Mouse (Mus musculus): ENCODE results near the gene Chpf2.

Chpf2 gene

DNA sequence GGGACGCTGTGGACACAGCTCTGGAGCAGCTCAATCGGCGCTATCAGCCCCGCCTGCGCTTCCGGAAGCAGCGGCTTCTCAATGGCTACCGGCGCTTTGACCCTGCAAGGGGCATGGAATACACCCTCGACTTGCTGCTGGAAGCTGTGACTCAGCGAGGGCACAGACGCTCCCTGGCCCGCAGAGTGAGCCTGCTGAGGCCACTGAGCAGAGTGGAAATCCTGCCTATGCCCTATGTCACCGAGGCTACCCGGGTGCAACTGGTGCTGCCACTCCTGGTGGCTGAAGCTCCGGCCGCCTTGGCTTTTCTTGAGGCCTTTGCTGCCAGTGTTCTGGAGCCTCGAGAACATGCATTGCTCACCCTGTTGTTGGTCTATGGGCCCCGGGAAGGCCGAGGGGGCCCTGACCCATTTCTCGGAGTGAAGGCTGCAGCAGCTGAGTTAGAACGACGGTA is 4.8 kb downstream of the Chpf2 start:
- DNase-seq (ENCODE audit: low read depth, low spot score): no peak

DNA sequence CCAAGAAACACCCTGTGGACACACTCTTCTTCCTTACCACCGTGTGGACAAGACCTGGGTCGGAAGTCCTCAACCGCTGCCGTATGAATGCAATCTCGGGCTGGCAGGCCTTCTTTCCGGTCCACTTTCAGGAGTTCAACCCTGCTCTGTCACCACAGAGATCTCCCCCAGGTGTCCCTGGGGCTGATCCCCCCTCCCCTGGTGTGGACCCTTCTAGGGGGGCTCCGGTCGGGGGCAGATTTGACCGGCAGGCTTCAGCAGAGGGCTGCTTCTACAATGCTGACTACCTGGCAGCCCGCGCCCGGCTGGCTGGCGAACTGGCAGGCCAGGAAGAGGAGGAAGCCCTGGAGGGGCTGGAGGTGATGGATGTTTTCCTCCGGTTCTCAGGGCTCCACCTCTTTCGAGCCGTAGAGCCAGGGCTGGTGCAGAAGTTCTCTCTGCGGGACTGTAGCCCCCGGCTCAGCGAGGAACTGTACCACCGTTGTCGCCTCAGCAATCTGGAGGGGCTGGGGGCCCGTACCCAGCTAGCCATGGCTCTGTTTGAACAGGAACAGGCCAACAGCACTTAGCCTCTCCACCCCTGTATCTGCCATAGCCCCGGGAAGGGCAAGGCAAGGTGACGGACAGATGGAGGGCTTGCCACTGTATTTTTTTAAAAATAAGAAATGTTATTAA is 5.4 kb downstream of the Chpf2 start:
- no peak for DNase-seq (ENCODE audit: low read depth, low spot score)

DNA sequence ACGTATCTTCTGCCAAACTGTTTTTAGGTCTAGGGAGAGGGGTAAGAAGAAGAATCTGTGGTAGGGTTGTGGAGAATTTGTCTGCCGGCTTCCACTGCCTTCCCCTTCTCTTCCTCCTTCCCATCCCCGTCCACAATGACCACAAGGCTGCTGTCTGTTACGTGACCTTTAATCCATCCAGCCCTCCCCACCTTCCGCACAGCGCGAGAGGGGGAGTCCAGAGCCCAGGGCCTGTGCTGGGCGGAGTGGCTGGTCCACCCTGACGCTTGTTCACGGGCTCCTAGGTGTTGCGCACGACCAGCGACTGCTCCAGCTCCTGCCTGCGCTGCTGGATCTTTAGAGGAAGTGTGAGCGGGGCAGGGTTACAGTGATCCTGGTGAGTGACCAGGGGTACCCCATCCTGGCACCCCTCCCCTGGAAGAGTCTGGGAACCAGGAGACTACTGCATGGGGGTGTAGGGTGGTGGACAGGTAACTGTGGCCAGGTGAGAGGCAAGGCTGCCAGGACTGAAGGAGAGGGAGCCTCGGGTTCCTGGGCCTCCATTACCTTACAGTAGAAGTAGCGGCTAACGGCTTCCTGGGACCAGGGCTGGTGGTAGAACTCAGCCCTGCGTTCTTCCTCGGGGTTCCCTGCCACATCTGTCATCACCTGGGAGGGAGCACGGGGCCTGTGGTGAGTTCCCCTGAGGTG is 6.1 kb downstream of the Chpf2 start:
- DNase-seq (ENCODE audit: low read depth, low spot score): no peak

GRCm38 (mm10) chr5:24593230-24593629 is 6.7 kb downstream of the Chpf2 start:
- no peak for DNase-seq (ENCODE audit: low read depth, low spot score)

GRCm38 (mm10) chr5:24593928-24594327 is 7.4 kb downstream of the Chpf2 start:
- no peak for DNase-seq (ENCODE audit: low read depth, low spot score)

GRCm38 (mm10) chr5:24594346-24594745 is 7.8 kb downstream of the Chpf2 start:
- DNase-seq (ENCODE audit: low read depth, low spot score): no peak

DNA sequence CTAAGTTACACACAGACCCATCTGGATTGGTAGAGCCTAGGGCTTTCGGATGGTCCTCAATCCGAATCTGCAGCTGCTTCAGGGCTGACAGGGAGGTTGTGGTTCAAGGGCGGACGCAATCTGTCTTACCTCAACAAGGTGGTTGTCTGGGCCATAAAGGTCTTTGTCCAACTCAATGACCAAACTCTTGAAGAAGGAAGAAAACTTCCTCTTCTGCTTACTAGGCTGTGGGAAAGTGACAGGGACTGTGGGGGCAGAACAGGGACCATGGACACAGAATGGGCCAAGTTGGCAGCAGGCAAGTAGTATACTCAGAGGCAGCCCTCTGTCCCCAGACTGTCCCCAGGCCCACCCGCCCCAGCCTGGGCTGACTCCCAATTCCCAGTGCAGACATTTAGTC is 8.7 kb downstream of the Chpf2 start:
- no peak for DNase-seq (ENCODE audit: low read depth, low spot score)

DNA sequence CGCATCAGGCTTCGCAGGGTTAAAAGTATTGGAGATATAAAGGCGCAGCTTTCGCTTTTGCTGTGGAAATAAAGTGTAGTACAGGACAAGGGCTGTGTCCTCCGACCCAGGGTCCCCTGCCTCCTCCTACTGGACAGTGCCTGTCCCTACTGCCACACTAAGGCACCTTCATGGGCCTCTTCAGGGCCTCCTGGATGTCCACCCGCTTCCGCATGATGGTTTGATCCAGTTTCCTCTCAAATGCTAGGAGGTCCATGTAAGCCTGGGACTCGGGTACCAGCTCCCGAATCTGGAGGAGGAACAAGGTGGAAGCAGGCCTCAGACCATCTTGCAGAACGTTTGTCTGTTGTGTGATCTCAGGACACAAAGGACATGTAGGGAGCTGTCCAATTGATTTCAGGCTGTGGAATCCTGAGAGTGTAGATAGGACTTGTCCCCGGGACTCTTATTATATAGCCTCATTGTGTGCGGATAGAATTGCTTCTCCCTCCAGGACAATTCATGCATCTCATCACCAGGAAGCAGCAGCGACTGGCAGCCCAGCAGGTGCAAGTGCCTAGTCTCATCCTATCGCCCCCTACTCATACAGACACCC is 9.3 kb downstream of the Chpf2 start:
- peak; percentile 38 for DNase-seq (ENCODE audit: low read depth, low spot score)

- DNase-seq (ENCODE audit: low read depth, low spot score): no peak
These were observed 10.1 kb downstream of the Chpf2 start for GRCm38 (mm10) chr5:24596519-24597171.

GRCm38 (mm10) chr5:24597221-24597728 is 10.7 kb downstream of the Chpf2 start:
- peak; percentile 85 for DNase-seq (ENCODE audit: low read depth, low spot score)

DNA sequence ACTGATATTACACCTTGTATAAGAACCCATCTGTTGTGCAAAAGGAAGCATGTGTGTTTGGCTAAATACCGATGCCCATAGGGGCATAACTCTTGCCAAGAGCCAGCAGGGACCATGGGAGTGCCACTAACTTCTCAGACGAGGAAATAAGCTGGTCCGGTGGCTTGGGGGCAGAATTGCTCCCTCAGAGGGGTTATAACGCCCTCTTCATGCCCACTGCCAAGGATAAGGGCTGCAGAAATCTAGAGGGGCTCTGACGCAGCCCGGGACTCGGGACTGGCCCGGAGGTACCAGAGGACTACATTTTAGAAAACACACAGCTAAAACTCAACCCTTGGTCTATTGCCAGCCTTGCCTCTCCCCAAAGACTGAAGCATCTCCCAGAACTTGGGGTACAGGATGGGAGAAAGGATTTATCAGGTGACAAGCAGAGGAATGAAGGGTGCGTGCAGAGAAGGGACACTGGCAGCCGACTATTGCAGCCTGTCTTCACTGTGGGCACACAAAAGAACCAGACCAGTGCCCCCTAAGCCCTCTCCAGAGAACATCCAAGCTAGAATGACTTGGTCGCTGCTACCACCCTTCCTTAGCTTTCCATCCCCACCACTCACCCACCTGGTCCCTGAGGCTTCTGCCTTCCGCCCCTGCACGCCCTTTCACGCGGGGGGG is 11.5 kb downstream of the Chpf2 start:
- no peak for DNase-seq (ENCODE audit: low read depth, low spot score)

DNA sequence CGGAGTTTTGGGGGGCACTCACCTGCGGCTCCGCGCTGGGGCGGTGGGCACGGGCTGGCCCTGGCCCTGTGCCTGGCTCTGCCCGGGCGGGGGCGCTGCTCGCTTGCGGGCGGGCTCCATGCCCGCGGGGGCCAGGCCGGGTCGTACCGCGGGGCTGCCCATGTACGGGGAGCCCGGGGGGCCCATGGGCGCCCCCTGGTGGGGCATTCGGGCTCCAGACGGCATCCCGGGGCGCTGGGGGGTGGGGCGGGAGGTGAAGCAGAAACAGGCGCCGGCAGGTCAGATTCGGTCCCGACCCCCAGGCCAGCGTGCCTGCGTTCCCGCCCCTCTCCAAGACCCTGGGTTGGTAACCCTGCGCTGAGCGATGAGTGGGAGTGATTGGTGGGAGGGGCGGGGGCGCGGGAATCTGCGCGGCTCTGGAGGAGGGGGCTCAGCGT is 12.0 kb downstream of the Chpf2 start:
- peak; percentile 88 for DNase-seq (ENCODE audit: low read depth, low spot score)

DNA sequence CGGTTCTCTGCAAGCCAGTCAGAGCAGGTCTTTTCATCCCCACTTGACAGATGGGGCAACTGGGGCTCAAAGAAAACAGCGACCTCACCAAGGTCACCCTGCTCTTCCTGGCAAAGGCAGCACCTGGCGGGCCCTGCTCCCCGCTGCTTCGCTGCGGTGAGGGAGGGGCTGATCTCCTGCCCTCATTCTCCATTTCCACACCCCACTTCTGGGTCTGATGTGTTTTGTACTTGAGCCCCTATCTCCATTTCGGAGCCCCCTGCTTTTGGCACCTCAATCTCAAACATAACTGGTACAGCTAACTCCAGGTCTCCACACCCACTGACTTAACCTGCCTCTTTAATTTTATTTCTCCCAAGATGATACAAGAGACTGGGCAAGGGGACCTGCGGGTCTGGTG is 12.6 kb downstream of the Chpf2 start:
- no peak for DNase-seq (ENCODE audit: low read depth, low spot score)

DNA sequence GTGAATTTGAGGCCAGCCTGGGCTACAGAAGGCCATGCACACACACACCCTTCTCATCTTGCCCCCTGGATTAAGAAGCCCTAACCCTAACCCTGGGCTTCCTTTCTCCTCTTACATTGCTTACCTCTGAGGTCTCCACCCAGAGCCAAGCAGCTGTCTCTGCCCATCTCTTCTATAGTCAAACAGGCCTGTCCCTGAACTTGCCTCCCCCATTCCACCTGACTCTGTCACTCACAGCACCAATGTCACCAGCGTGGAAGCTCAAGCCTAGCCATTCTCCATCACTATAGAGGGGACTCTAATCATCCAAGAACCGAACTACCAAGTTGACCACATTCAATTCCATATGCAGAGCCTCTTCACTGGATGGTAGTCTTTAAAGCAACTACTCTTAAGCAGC is 13.7 kb downstream of the Chpf2 start:
- DNase-seq (ENCODE audit: low read depth, low spot score): no peak

GRCm38 (mm10) chr5:24601071-24601835 is 14.7 kb downstream of the Chpf2 start:
- no peak for DNase-seq (ENCODE audit: low read depth, low spot score)

GRCm38 (mm10) chr5:24601911-24602750 is 15.6 kb downstream of the Chpf2 start:
- DNase-seq (ENCODE audit: low read depth, low spot score): peak; percentile 49

- peak; percentile 63 for DNase-seq (ENCODE audit: low read depth, low spot score)
These were observed 16.3 kb downstream of the Chpf2 start for GRCm38 (mm10) chr5:24602751-24603343.

- DNase-seq (ENCODE audit: low read depth, low spot score): no peak
These were observed 17.0 kb downstream of the Chpf2 start for GRCm38 (mm10) chr5:24603431-24604010.

DNA sequence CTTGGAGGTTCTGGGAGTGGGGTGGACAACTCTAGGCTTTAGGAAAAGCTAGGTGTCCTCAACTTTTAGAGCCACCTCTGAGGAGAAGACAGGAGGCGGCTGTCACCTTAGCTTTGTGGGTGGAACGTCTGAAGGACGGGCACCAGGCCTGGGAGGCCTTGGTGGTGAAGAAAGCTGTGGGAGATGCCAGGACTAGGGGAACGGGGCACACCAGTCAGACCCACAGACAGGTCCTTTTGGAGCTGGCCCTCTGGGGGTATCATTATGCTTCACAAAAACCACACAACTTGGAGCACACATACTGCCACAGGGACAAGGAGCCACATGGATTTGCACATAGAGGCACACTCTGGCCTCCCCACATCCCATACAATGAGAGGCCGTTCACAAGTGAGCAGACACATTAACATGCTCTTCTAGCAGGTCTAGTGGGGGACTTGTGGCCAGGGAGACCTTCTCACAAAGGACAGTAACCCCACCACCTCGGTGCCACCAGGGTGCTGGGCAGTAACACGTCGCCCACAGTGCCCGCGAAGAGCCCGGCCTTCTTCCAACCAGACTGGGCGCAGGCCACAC is 17.6 kb downstream of the Chpf2 start:
- no peak for DNase-seq (ENCODE audit: low read depth, low spot score)

Data from ES-CJ7 (cell line).